Mouse (Mus musculus) kidney, adult 9 months (tissue): ENCODE data around the gene Ces4a.
A peak's percentile ranks its signal among the peaks of the same experiment; 100 is the strongest.
"Not testable (repeated sequence)": the region's sequence is repeated elsewhere in the genome, so short reads cannot be mapped to it uniquely, and the experiment has no call there.

Experiments
- DNase-seq: peaks from one replicate; pipeline ENCODE4 v3.0.0; 2022

Gene Ces4a

GRCm38 (mm10) chr8:105131509-105131908, at the start of gene Ces4a:
Gene Ces4a, plus strand, starts transcription at chr8:105131800.
- DNase-seq: no peak

DNA sequence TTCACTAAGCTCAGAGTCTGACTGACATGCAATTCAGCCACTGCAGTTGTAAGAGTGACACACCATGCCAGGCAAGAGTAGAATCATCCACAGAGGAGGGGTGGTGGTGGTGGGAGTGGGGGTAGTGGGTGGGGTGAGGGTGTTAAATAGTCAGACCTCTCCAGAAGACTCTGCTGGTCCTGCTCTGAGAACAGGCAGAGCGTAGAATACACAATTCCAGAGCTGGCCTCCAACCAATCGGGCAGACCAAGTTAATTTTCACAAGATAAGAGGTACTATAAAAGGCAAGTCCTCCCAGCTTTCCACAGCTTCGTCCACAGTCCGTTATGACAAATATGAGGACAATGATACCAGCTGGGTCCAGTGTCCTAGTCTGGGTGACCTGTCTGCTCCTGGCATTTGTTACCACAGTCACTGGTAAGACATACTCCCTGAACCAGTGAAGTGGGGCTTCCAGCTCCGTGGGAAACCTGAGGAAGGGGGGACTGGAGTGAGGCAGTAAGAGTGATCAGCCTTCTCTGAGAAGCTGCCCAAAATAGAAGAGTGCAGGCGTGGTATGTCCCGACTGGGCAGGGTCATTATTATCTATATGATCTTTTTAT, 48.0 kb upstream of the Ces4a start, which contains the start of gene Ces3b:
Gene Ces3b, plus strand, starts transcription at position 305 of the 602 bp plus-strand sequence.
- DNase-seq: no peak

- not testable (repeated sequence) for DNase-seq
Observed at GRCm38 (mm10) chr8:105088166-105088565, 43.4 kb upstream of the Ces4a start.

GRCm38 (mm10) chr8:105088581-105088980, 43.0 kb upstream of the Ces4a start:
- no peak for DNase-seq

DNA sequence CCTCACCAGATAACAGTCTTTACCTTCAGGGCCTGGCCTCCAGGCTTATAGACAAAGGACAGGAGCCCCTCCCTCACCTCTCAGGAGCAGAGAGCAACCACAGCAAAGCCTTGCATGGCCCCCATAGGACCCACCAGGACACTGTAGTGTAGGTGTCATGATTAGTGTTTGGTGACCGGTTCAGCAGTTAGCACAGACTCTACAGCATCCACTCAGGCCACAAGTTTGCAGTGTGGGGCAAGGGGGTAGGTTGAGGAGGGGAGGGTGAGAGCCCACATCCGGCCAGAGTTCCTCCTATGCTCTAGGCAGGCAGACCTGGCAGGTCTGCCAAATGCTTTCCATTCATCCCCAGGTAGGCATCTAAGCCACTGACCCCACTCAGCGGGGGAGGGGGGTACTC, 37.6 kb upstream of the Ces4a start:
- DNase-seq: no peak

DNA sequence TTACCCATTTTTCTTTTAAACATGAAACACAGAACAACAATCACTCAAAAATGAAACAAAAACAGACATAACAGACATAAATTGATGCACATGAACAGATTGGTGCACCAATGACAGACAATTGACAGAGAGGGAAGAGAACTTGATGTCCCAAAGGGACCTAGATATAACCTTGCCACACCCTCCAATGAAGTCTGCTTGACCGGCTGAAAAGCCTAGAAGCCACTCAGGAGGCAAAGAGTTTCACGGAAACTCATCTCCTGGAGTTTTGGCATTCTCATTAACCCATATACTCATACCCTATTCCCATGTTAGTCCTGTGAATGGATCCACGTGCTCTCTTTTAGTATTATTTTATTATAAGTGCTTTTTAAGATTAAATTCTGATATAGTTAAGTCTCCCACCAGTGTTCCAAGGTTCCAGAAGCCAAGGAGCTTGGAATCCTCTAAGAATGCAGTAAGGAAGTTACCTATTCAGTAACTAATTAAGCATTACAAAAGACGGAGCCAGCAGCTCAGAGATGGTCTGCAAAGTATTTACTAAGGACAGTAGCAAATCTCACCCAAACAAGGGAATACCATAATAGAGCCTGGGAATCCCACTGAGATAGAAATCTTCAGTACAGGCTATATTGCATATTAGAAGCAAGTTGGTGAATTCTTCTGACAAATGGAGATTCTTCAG, 29.4 kb upstream of the Ces4a start:
- peak; percentile 60 for DNase-seq

DNA sequence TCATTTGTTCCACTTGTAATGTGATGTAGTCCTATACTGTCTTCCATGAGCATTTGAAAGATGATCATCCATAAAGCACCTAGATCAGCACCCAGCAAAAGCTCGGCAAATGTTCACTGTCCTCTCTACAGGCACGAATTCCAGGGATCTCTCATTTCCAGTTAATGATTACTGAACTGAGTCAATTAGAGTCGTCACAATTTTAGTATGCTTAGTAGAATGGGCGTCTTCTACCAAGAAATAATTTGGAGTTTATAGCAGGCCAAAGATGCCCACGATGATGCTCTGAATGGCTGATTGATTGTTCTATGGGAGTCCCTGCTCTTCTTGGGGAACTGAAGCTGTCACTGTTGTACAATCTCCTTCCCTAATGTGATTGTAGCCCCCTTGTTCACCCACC, 27.9 kb upstream of the Ces4a start:
- DNase-seq: peak; percentile 56

GRCm38 (mm10) chr8:105104220-105104619, 27.4 kb upstream of the Ces4a start:
- peak; percentile 13 for DNase-seq

DNA sequence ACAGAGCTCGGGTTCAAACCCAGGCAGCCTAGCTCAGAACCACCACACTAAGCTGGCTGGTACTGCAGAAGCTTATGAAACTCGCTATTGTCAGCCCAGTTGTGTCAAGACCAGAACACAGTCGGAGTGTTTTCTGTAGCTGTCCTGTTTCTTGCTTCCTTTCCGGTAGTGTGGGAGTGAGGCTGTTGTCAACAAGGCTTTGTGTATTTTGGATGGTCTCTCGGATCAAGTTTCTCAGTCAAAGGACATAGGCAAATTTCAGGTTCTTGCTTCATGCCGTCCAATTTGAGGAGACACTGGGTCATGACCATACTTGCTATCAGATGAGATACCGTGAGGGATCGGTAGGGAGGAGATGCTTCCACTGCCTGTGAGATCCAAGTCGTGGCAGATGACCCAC, 1.7 kb upstream of the Ces4a start:
- no peak for DNase-seq

- peak; percentile 87 for DNase-seq
Observed at GRCm38 (mm10) chr8:105138423-105138822, 6.8 kb downstream of the Ces4a start.

GRCm38 (mm10) chr8:105142395-105142794, 10.8 kb downstream of the Ces4a start:
- DNase-seq: no peak

- DNase-seq: no peak
Observed at GRCm38 (mm10) chr8:105151654-105152053, 20.1 kb downstream of the Ces4a start.

DNA sequence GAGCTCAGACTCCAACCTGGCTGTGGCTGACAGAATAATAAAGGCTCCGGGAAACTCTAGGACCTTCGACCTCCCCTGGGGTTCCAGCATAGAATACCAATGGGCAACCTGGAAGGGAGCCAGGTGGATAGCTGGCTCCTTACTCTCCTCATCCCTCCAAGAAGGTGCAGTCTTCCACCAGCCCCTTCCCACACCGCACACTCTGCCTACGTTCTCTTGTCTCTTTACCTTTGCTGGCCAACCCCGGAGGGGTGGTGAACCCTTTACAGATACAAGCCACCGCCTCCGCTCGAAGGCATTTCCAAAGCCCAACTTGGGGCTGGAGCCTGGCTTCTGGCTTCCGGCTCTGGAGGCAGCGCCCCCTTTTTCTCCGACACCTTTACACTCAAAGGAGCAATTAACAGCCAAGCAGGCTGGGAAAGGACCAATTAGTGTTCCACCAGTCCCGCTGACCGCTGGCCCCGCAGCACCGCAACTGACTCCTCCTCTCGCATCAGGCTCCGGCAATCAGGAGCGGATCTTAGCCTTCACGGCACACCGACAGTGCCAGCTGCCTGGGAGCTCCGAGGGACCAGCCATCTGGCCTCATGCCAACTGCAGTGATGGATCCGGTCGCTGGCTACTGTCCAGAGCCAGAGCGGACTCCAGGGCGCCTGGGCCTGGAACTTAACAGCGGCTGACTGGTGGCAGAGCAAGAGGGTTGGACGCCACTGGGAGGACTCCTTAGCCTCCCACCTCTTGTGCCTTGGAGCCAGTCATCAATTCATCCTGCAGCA, 21.2 kb downstream of the Ces4a start:
- peak; percentile 86 for DNase-seq

DNA sequence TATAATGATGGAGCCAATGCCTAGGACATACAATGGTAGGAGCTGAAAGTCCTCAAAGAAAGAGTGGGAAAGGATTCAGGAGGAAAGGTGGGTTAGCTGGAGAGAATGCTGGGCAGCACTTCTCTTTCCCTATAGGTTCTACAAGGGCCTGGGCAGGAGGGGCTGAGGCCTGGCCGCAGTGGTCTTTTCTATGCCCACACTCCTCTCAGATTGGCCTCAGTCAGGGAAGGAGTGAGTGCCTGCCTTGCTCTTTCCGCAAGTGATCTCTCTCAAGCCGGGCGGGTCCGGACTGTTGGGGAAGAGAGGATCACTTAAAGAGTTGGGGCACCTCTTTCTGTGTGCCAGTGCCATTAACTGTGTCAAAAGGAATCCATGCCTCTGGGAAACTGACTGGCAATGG, 22.7 kb downstream of the Ces4a start:
- no peak for DNase-seq

DNA sequence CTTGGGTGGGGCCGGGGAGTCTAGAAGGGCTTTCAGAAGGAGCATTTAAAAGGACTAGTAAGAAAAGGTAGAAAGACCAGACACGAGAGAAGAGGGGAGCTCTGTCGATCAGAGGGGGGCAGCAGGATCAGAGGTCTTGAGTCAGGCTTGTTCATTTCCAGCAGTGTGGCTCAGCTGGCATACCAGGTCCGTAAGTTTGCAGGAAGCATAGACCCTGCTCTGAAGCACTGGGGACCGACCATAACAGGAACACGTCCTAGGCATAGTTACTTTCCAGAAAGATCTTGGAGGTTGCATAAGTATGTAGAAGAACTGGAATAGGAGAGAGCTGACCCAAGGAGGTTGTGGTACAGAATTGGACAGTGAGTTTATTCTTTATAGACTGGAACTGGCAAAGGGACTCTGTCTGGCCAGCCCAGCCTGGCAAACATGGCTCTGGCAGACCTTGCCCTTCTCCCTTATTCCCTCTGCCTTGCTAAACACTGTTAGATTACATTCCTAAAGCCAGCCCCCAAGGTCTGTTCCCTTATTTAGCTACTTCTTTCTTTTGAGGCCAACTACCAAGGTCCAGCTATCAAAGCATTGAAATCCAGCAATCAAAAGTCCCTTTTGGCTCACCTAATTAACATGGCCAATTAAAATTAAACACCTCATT, 23.6 kb downstream of the Ces4a start:
- DNase-seq: no peak

DNA sequence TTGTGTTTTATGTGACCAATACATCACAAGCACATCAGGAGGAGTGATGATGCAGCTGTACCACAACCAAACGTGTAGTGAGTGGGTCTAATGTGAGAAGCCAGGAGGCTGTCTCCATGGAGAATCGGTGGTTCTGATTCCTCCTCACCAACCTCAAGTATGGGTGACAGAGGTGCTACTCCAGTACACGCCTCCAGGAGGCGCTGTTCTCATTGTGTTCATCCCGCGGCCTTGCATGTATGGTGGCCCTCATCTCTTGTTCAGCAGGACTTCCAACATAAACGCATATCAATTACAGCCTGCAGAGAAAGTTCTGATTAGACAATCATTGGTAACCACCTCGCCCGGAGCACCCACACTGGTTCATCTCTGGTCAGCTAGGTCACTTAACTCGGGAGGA, 26.0 kb downstream of the Ces4a start:
- DNase-seq: peak; percentile 39

DNA sequence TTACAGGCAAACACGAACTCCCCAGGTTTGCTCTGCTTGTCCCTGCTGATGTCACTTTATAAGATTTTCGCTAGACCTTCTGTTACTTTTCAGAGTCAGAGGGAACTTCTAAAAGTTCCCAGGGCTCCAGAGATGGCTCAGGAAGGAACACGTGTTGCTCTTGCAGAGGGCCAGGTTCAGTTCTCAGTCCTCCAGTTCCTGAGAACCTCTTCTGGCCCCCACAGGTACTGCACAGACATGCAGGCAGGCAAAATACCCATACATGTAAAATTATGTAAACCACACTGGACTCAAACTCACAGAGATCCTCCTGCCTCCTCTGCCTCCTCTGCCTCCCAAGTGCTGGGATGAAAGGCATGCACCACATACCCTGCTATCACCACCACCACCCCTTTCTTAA, 26.5 kb downstream of the Ces4a start:
- no peak for DNase-seq

DNA sequence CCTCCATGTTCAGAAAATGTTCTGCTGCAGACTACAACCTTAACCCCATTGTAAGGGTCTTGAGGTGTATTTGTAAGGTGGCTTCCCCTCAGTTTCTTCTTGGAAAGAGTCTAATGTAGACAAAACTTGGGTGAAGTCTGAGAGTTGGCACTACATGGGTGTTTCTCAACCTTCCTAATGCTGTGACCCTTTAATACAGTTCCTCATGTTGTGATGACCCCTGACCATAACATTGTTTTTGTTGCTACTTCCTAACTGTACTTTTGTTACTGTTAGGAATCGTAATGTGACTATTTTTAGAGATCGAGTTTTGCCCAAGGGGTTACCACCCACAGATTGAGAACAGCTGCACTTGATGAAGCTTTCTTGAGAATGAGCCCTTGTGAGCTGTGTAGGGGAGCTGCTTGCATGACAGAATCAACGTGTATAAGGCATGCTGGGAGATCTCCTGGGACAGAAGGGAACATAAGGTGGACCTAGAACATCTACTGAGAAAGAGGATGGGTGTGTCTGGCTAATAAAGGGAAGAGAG, 29.6 kb downstream of the Ces4a start:
- DNase-seq: no peak

GRCm38 (mm10) chr8:105164272-105164902, 32.8 kb downstream of the Ces4a start:
- no peak for DNase-seq

DNA sequence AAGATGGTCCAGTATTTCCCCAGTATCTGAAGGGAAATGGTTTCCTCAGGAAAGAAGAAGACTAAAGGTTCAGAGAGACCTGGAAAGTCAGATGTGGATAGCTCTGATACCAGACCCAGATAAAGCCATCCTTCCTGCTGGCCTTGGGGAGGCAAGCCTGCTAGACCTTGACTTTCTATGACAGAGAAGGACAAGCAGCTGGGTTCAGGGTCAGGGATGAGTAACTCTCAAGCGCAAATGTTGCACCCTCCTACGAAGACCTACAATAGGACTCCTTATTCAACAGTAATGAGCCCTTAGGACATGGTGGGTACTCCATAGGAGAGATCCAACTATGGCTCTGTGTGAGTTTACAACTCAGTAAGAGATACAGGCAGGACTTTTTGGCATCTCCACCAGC, 33.6 kb downstream of the Ces4a start:
- DNase-seq: no peak

- no peak for DNase-seq
Observed at GRCm38 (mm10) chr8:105167116-105167515, 35.5 kb downstream of the Ces4a start.

DNA sequence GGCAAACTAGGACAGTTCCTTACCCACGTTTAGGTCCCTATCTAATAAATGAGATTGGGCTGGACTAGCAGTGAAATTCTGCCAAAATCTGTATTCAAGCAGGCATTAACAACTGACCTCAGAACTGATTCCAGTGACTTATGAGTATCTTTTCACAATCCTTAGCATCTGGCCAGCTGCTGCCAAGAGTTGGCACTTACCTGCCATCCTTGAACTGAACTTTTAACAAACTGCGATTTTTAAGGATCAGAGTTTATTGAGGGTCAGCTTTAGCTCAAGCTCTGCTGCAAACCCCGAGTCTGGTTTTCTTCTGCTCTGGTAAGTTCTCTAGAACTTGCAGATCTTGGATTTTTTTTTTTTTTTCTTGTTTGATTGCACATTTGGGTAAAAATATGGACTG, 38.0 kb downstream of the Ces4a start:
- DNase-seq: no peak

GRCm38 (mm10) chr8:105170041-105170380, 38.4 kb downstream of the Ces4a start:
- DNase-seq: no peak
